Mouse (Mus musculus) forebrain, embryonic 16.5 days (tissue): ENCODE measurements around the gene Gm4981. TPM values are rescaled to one million over a fixed set of nuclear protein-coding genes. Genes with fewer than 3 reads are reported as not detected.
"Not testable (repeated sequence)": the region's sequence is repeated elsewhere in the genome, so short reads cannot be mapped to it uniquely, and the experiment has no call there.

Source experiments
- ATAC-seq: fragments of 200-750 bp; cut with Nextera tagmentation; 2 replicates; pipeline ENCODE4 v1.8.0; 2017; ENCODE audit warnings: mild to moderate bottlenecking, moderate library complexity
- H3K27ac ChIP-seq: fragments of 300-500 bp; sonication (generic); 2 replicates; pipeline ENCODE4 v1.5.1; 2014; ENCODE audit warnings: low read length, control low read depth
- H3K27me3 ChIP-seq: fragments of 300-500 bp; sonication (generic); replicated peaks from 2 replicates; pipeline ENCODE4 v1.6.1; 2014; ENCODE audit warnings: low read length; ENCODE audit not compliant: control insufficient read depth, insufficient read depth
- H3K36me3 ChIP-seq: fragments of 300-500 bp; sonication (generic); 2 replicates; pipeline ENCODE4 v1.6.1; 2014; ENCODE audit not compliant: control insufficient read depth, insufficient read depth
- H3K4me1 ChIP-seq: fragments of 300-500 bp; sonication (generic); replicated peaks from 2 replicates; pipeline ENCODE4 v1.6.1; 2014; ENCODE audit warnings: low read length; ENCODE audit not compliant: control insufficient read depth, insufficient read depth
- H3K4me2 ChIP-seq: fragments of 300-500 bp; sonication (generic); 2 replicates; pipeline ENCODE4 v1.6.1; 2014; ENCODE audit warnings: mild to moderate bottlenecking, low read length, control low read depth
- H3K4me3 ChIP-seq: fragments of 300-500 bp; sonication (generic); replicated peaks from 2 replicates; pipeline ENCODE4 v1.5.1; 2014; ENCODE audit warnings: mild to moderate bottlenecking, low read length, control low read depth
- H3K9ac ChIP-seq: fragments of 300-500 bp; sonication (generic); replicated peaks from 2 replicates; pipeline ENCODE4 v1.6.1; 2014; ENCODE audit warnings: low read depth, low read length, control low read depth
- H3K9me3 ChIP-seq: fragments of 300-500 bp; sonication (generic); 2 replicates; pipeline ENCODE4 v1.6.1; 2016; ENCODE audit warnings: low read length; ENCODE audit not compliant: control insufficient read depth
- WGBS: fragments of 180-500 bp; shearing (Covaris S2); extraction: QIAGEN DNeasy Blood & Tissue Kit; methylation state at CpG from one replicate; pipeline ENCODE4 v1.1.7; 2014; 5-methylcytosine and 5-hydroxymethylcytosine counted together
- polyA plus RNA-seq: library from polyadenylated mRNA; unstranded; fragments of >200 nt; fragmentation: Nextera tagmentation; extraction: Ambion mirVana; gene quantifications from 2 replicates; pipeline ENCODE4 v1.2.1, GENCODE M21; 2015

Gm4981 gene
- polyA plus RNA-seq, 1 experiment from 2014 or later, result not detected

GRCm38 (mm10) chr10:58223972-58224805, 12.3 kb downstream of the Gm4981 start:
- not testable (repeated sequence) for H3K4me1 ChIP-seq, H3K4me3 ChIP-seq, H3K4me2 ChIP-seq, H3K36me3 ChIP-seq, H3K9ac ChIP-seq, H3K9me3 ChIP-seq, H3K27ac ChIP-seq, ATAC-seq, H3K27me3 ChIP-seq
- WGBS, result 86% methylated on average over 27 of the region's 31 CpGs

- 90% methylated on average over 3 of the region's 6 CpGs for WGBS
- not testable (repeated sequence) for H3K4me2 ChIP-seq, ATAC-seq, H3K4me3 ChIP-seq, H3K36me3 ChIP-seq, H3K4me1 ChIP-seq, H3K9me3 ChIP-seq, H3K27ac ChIP-seq, H3K27me3 ChIP-seq, H3K9ac ChIP-seq
Observed at GRCm38 (mm10) chr10:58223161-58223560, 13.3 kb downstream of the Gm4981 start.

- WGBS, result 90% methylated on average over 2 of the region's 2 CpGs
- not testable (repeated sequence) for H3K4me1 ChIP-seq, H3K4me3 ChIP-seq, H3K27ac ChIP-seq, ATAC-seq, H3K9me3 ChIP-seq, H3K36me3 ChIP-seq, H3K4me2 ChIP-seq, H3K9ac ChIP-seq, H3K27me3 ChIP-seq
Observed at GRCm38 (mm10) chr10:58221571-58221970, 14.9 kb downstream of the Gm4981 start.

- Histone ChIP-seq H3K4me2 (no peak overlapping the region), H3K27me3 (0 out of 2 replicates have a peak, but pooled peaks cover 2% of the 10 kb centered on the region), H3K4me3 (no peak overlapping the region), H3K9me3 (peaks cover 3% of the 10 kb centered on the region; the same call in 1 of the 2 replicates), H3K36me3 (no peaks in the 10 kb centered on the region), H3K4me1 (no peaks in the 10 kb centered on the region), H3K27ac (no peak overlapping the region), H3K9ac (no peak overlapping the region)
- ATAC-seq, result no peak
- 85% methylated on average over 6 of the region's 6 CpGs for WGBS
Observed at GRCm38 (mm10) chr10:58220726-58221125, 15.8 kb downstream of the Gm4981 start.

- Histone ChIP-seq H3K27ac (no peak overlapping the region), H3K9ac (no peak overlapping the region), H3K36me3 (no peaks in the 10 kb centered on the region), H3K4me2 (no peak overlapping the region), H3K4me3 (no peak overlapping the region), H3K4me1 (no peaks in the 10 kb centered on the region), H3K27me3 (0 out of 2 replicates have a peak, but pooled peaks cover 2% of the 10 kb centered on the region), H3K9me3 (peaks cover 3% of the 10 kb centered on the region; the same call in 1 of the 2 replicates)
- WGBS, result 88% methylated on average over 3 of the region's 3 CpGs
- ATAC-seq, result no peak
Observed at GRCm38 (mm10) chr10:58217366-58217765, 19.1 kb downstream of the Gm4981 start.

- no peak overlapping the region for H3K4me2 ChIP-seq
- 0 out of 2 replicates have a peak, but pooled peaks cover 2% of the 10 kb centered on the region for H3K27me3 ChIP-seq
- no peak overlapping the region for H3K27ac ChIP-seq
- peaks cover 3% of the 10 kb centered on the region; the same call in 1 of the 2 replicates for H3K9me3 ChIP-seq
- no peaks in the 10 kb centered on the region for H3K36me3 ChIP-seq
- H3K4me1 ChIP-seq, result no peaks in the 10 kb centered on the region
- WGBS, result 93% methylated on average over 1 of the region's 1 CpGs
- ATAC-seq, result no peak
- H3K4me3 ChIP-seq, result no peak overlapping the region
- H3K9ac ChIP-seq, result no peak overlapping the region
Observed at GRCm38 (mm10) chr10:58215353-58215752, 21.1 kb downstream of the Gm4981 start.

GRCm38 (mm10) chr10:58214934-58215333, 21.6 kb downstream of the Gm4981 start:
- H3K4me3 ChIP-seq, result no peak overlapping the region
- no peak for ATAC-seq
- H3K36me3 ChIP-seq, result no peaks in the 10 kb centered on the region
- H3K27ac ChIP-seq, result no peak overlapping the region
- H3K4me1 ChIP-seq, result no peaks in the 10 kb centered on the region
- peaks cover 3% of the 10 kb centered on the region; the same call in 1 of the 2 replicates for H3K9me3 ChIP-seq
- no peak overlapping the region for H3K4me2 ChIP-seq
- H3K9ac ChIP-seq, result no peak overlapping the region
- H3K27me3 ChIP-seq, result 0 out of 2 replicates have a peak, but pooled peaks cover 2% of the 10 kb centered on the region
- WGBS, result 83% methylated on average over 5 of the region's 5 CpGs

- peaks cover 3% of the 10 kb centered on the region; the same call in 1 of the 2 replicates for H3K9me3 ChIP-seq
- no peak overlapping the region for H3K27ac ChIP-seq
- H3K9ac ChIP-seq, result no peak overlapping the region
- H3K4me1 ChIP-seq, result no peaks in the 10 kb centered on the region
- 0 out of 2 replicates have a peak, but pooled peaks cover 2% of the 10 kb centered on the region for H3K27me3 ChIP-seq
- H3K4me2 ChIP-seq, result no peak overlapping the region
- no peaks in the 10 kb centered on the region for H3K36me3 ChIP-seq
- H3K4me3 ChIP-seq, result no peak overlapping the region
- no peak for ATAC-seq
Observed at GRCm38 (mm10) chr10:58214497-58214896, 22.0 kb downstream of the Gm4981 start.

- H3K4me2 ChIP-seq, result no peak overlapping the region
- 79% methylated on average over 7 of the region's 7 CpGs for WGBS
- ATAC-seq, result no peak
Observed at GRCm38 (mm10) chr10:58212230-58212629, 24.3 kb downstream of the Gm4981 start.

More at GRCm38 (mm10) chr10:58212230-58212629, 24.3 kb downstream of the Gm4981 start:
- no peaks in the 10 kb centered on the region for H3K36me3 ChIP-seq
- H3K9ac ChIP-seq, result no peak overlapping the region
- no peaks in the 10 kb centered on the region for H3K27me3 ChIP-seq
- no peak overlapping the region for H3K4me3 ChIP-seq
- peaks cover 3% of the 10 kb centered on the region; the same call in 1 of the 2 replicates for H3K9me3 ChIP-seq
- H3K4me1 ChIP-seq, result no peaks in the 10 kb centered on the region
- no peak overlapping the region for H3K27ac ChIP-seq
